Mouse (Mus musculus) brain, embryonic 14.5 days (tissue): Measurements from ENCODE around the gene Tmem98.

ENCODE experiments used
- CTCF ChIP-seq: fragments of 200-500 bp; IDR thresholded peaks from 2 replicates; pipeline ENCODE4 v1.5.1; 2012; ENCODE audit warnings: inconsistent platforms, mild to moderate bottlenecking, moderate library complexity, borderline replicate concordance; ENCODE audit not compliant: insufficient read depth, insufficient read length; ENCODE audit errors: extremely low read depth
- POLR2A ChIP-seq: fragments of 200-500 bp; IDR thresholded peaks from 2 replicates; pipeline ENCODE4 v1.6.1; 2012; ENCODE audit warnings: mild to moderate bottlenecking, inconsistent platforms, borderline replicate concordance; ENCODE audit not compliant: poor library complexity, insufficient read depth, insufficient read length, severe bottlenecking; ENCODE audit errors: extremely low read depth

- TF ChIP-seq CTCF (no peak), POLR2A (no peak)
Observed at GRCm38 (mm10) chr11:80766068-80766467, 43.9 kb upstream of the Tmem98 start.
